Mouse (Mus musculus) kidney, adult 2 months (tissue): ENCODE measurements around the gene Plppr3. TPM values are rescaled to one million over a fixed set of nuclear protein-coding genes. Genes with fewer than 3 reads are reported as not detected.
A peak's percentile ranks its signal among the peaks of the same experiment; 100 is the strongest.

Experiments used
- DNase-seq: peaks from one replicate; pipeline ENCODE4 v3.0.0; 2021
- H3K27ac ChIP-seq: fragments of 200-500 bp; 2 replicates; pipeline ENCODE4 v1.5.1; 2012; ENCODE audit warnings: low read depth, low read length, control low read depth, inconsistent platforms; ENCODE audit not compliant: insufficient read depth
- H3K27me3 ChIP-seq: fragments of 200-500 bp; replicated peaks from 2 replicates; pipeline ENCODE4 v1.6.1; 2012; ENCODE audit warnings: mild to moderate bottlenecking, moderate library complexity, low read length, inconsistent platforms; ENCODE audit not compliant: control insufficient read depth, insufficient read depth
- H3K36me3 ChIP-seq: fragments of 200-500 bp; 2 replicates; pipeline ENCODE4 v1.6.1; 2012; ENCODE audit warnings: mild to moderate bottlenecking, moderate library complexity, low read length, inconsistent platforms; ENCODE audit not compliant: control insufficient read depth, insufficient read depth
- H3K4me1 ChIP-seq: fragments of 200-500 bp; 2 replicates; pipeline ENCODE4 v1.6.1; 2011; ENCODE audit warnings: low read length; ENCODE audit not compliant: control insufficient read depth, insufficient read depth
- H3K4me3 ChIP-seq: fragments of 200-500 bp; 2 replicates; pipeline ENCODE4 v1.5.1; 2011; ENCODE audit warnings: mild to moderate bottlenecking, low read depth, low read length, control low read depth; ENCODE audit not compliant: insufficient read depth
- CTCF ChIP-seq: fragments of 200-500 bp; conservative IDR thresholded peaks from 2 replicates; pipeline ENCODE4 v1.5.1; 2011; ENCODE audit warnings: low read depth, mild to moderate bottlenecking, control low read depth, low read length, moderate library complexity, mixed read lengths; ENCODE audit not compliant: insufficient read depth, insufficient read length
- POLR2A ChIP-seq: fragments of 200-500 bp; IDR thresholded peaks from one replicate; pipeline ENCODE4 v1.6.1; 2011; ENCODE audit warnings: low read depth, low read length, control low read depth
- WGBS: fragments of 180-500 bp; shearing (Covaris S2); methylation state at CpG from one replicate; pipeline ENCODE4 v1.1.7; 2018; 5-methylcytosine and 5-hydroxymethylcytosine counted together
- polyA plus RNA-seq: library from polyadenylated mRNA; depleted of rRNA; stranded (reverse); fragments of >200 nt; gene quantifications from 2 replicates; pipeline ENCODE4 v1.2.3, GENCODE M21; 2012

The Plppr3 gene
- polyA plus RNA-seq, 1 experiment = 2.7 TPM

GRCm38 (mm10) chr10:79884446-79884845 lies 10.0 kb upstream of the Plppr3 start:
- Histone ChIP-seq H3K36me3 (no peaks in the 10 kb centered on the region), H3K4me1 (0 out of 2 replicates have a peak, but pooled peaks cover 3% of the 10 kb centered on the region), H3K27ac (no peak overlapping the region), H3K27me3 (no peaks in the 10 kb centered on the region), H3K4me3 (no peak overlapping the region)
- peak; percentile 92 for DNase-seq
- 26% methylated on average over 4 of the region's 4 CpGs for WGBS
- no peak for TF ChIP-seq POLR2A
- no peak for TF ChIP-seq CTCF

- no peaks in the 10 kb centered on the region for H3K27me3 ChIP-seq
- no peak overlapping the region for H3K4me3 ChIP-seq
- peak; percentile 89 for DNase-seq
- H3K4me1 ChIP-seq = 0 out of 2 replicates have a peak, but pooled peaks cover 3% of the 10 kb centered on the region
- H3K36me3 ChIP-seq = no peaks in the 10 kb centered on the region
- TF ChIP-seq CTCF (peak; percentile 86), POLR2A (no peak)
- WGBS = 23% methylated on average over 22 of the region's 22 CpGs
- H3K27ac ChIP-seq = no peak overlapping the region
Measured at GRCm38 (mm10) chr10:79883297-79884084, 9.1 kb upstream of the Plppr3 start.

GRCm38 (mm10) chr10:79881981-79882380 lies 7.5 kb upstream of the Plppr3 start:
- no peak overlapping the region for H3K4me3 ChIP-seq
- H3K4me1 ChIP-seq = 0 out of 2 replicates have a peak, but pooled peaks cover 3% of the 10 kb centered on the region
- H3K27ac ChIP-seq = no peak overlapping the region
- 29% methylated on average over 22 of the region's 22 CpGs for WGBS
- H3K36me3 ChIP-seq = no peaks in the 10 kb centered on the region
- H3K27me3 ChIP-seq = no peaks in the 10 kb centered on the region
- TF ChIP-seq CTCF (no peak), POLR2A (no peak)
- no peak for DNase-seq

- Histone ChIP-seq H3K4me3 (no peak overlapping the region), H3K36me3 (no peaks in the 10 kb centered on the region), H3K4me1 (0 out of 2 replicates have a peak, but pooled peaks cover 3% of the 10 kb centered on the region), H3K27ac (no peak overlapping the region), H3K27me3 (no peaks in the 10 kb centered on the region)
- no peak for DNase-seq
- no peak for TF ChIP-seq CTCF
- no peak for TF ChIP-seq POLR2A
- 34% methylated on average over 9 of the region's 9 CpGs for WGBS
Measured at GRCm38 (mm10) chr10:79880721-79881120, 6.3 kb upstream of the Plppr3 start.

- H3K4me1 ChIP-seq = 0 out of 2 replicates have a peak, but pooled peaks cover 4% of the 10 kb centered on the region
- no peak for DNase-seq
- H3K4me3 ChIP-seq = no peak overlapping the region
- TF ChIP-seq POLR2A (no peak), CTCF (no peak)
- no peaks in the 10 kb centered on the region for H3K27me3 ChIP-seq
- H3K36me3 ChIP-seq = no peaks in the 10 kb centered on the region
- WGBS = 29% methylated on average over 3 of the region's 3 CpGs
- H3K27ac ChIP-seq = no peak overlapping the region
Measured at GRCm38 (mm10) chr10:79879527-79879926, 5.1 kb upstream of the Plppr3 start.

GRCm38 (mm10) chr10:79877757-79878156 lies 3.3 kb upstream of the Plppr3 start:
- Histone ChIP-seq H3K36me3 (no peaks in the 10 kb centered on the region), H3K4me3 (no peak overlapping the region), H3K27ac (peak overlapping the region; percentile 51; the same call in 1 of the 2 replicates), H3K4me1 (0 out of 2 replicates have a peak, but pooled peaks cover 9% of the 10 kb centered on the region), H3K27me3 (no peaks in the 10 kb centered on the region)
- 34% methylated on average over 12 of the region's 12 CpGs for WGBS
- TF ChIP-seq POLR2A = no peak
- TF ChIP-seq CTCF = no peak
- DNase-seq = peak; percentile 79

- 65% methylated on average over 1 of the region's 1 CpGs for WGBS
- DNase-seq = no peak
- Histone ChIP-seq H3K27ac (no peak overlapping the region), H3K4me3 (no peak overlapping the region), H3K36me3 (no peaks in the 10 kb centered on the region), H3K27me3 (no peaks in the 10 kb centered on the region), H3K4me1 (0 out of 2 replicates have a peak, but pooled peaks cover 9% of the 10 kb centered on the region)
- no peak for TF ChIP-seq POLR2A
- TF ChIP-seq CTCF = no peak
Measured at GRCm38 (mm10) chr10:79877174-79877573, 2.7 kb upstream of the Plppr3 start.
